In genomic region chr11:57646940-57647339, GRCm38 (mm10) we compare ENCODE assay signal across 9 mouse cellular contexts. TPM values are rescaled to one million over a fixed set of nuclear protein-coding genes. Genes with fewer than 3 reads are reported as not detected.
DNase-seq lines count a peak whose midpoint lies in the region; ATAC-seq lines count a peak whose summit lies in the region.
"Had no signal": no experiment of that assay in that cellular context is flagged by ENCODE, and none has a peak within 500 bp of the region (broad histone marks: within the 10 kb centered on the region; RNA-seq: fewer than 3 reads in every experiment).

No protein-coding gene starts in this region.

- WGBS in heart, embryonic 16.5 days = 83% methylated on average over 8 of the region's 8 CpGs
- 80% methylated on average over 8 of the region's 8 CpGs for WGBS in hindbrain, embryonic 13.5 days
- 81% methylated on average over 8 of the region's 8 CpGs for WGBS in midbrain, embryonic 13.5 days

- no peak overlapping the region for H3K4me3 ChIP-seq in heart, embryonic 16.5 days (ENCODE audit: low read length)
- peak overlapping the region; percentile 76 for H3K4me3 ChIP-seq in brown adipose tissue, adult 24 weeks (ENCODE audit: insufficient read depth, low read depth, low read length)
- peak overlapping the region; percentile 65; the same call in 1 of the 2 replicates for H3K4me3 ChIP-seq in hindbrain, embryonic 13.5 days
- peak overlapping the region; percentile 60 for H3K4me3 ChIP-seq in midbrain, embryonic 13.5 days (replicated peaks)

- no peak for DNase-seq in heart, adult 18-20 months
- DNase-seq in layer of hippocampus, adult 9-10 months (ENCODE audit: low spot score) = no peak
- DNase-seq in left cerebral cortex, adult 9 months (ENCODE audit: low spot score in 2 of 2) = no peak
- no peak for DNase-seq in cerebellum, adult 9-10 months
- DNase-seq: kidney, adult 11 months had no signal

- H3K9ac ChIP-seq in heart, embryonic 16.5 days (ENCODE audit: low read length) = no peak overlapping the region
- 0 out of 2 replicates have a peak overlapping the region, but pooled peaks have one; percentile 24 for H3K9ac ChIP-seq in hindbrain, embryonic 13.5 days
- no peak overlapping the region for H3K9ac ChIP-seq in midbrain, embryonic 13.5 days (replicated peaks)

- peaks cover 23% of the 10 kb centered on the region for H3K4me1 ChIP-seq in heart, embryonic 16.5 days (ENCODE audit: control insufficient read depth, insufficient read depth, low read length)
- peaks cover 6% of the 10 kb centered on the region; the same call in 1 of the 2 replicates for H3K4me1 ChIP-seq in brown adipose tissue, adult 24 weeks (ENCODE audit: control insufficient read depth, insufficient read depth, insufficient read length, low read length)
- peaks cover 66% of the 10 kb centered on the region for H3K4me1 ChIP-seq in hindbrain, embryonic 13.5 days (replicated peaks)
- H3K4me1 ChIP-seq in midbrain, embryonic 13.5 days (replicated peaks) = peaks cover 62% of the 10 kb centered on the region

- H3K4me2 ChIP-seq in heart, embryonic 16.5 days (ENCODE audit: low read depth, low read length) = peak overlapping the region; percentile 98
- peak overlapping the region; percentile 99 for H3K4me2 ChIP-seq in hindbrain, embryonic 13.5 days
- peak overlapping the region; percentile 87 for H3K4me2 ChIP-seq in midbrain, embryonic 13.5 days (replicated peaks)

- no peaks in the 10 kb centered on the region for H3K27me3 ChIP-seq in heart, embryonic 16.5 days (ENCODE audit: control insufficient read depth, insufficient read depth, low read length)
- H3K27me3 ChIP-seq in hindbrain, embryonic 13.5 days = 0 out of 2 replicates have a peak, but pooled peaks cover 16% of the 10 kb centered on the region
- peaks cover 14% of the 10 kb centered on the region for H3K27me3 ChIP-seq in midbrain, embryonic 13.5 days

- no peak overlapping the region for H3K27ac ChIP-seq in heart, embryonic 16.5 days (ENCODE audit: low read length)
- H3K27ac ChIP-seq in brown adipose tissue, adult 24 weeks (replicated peaks; ENCODE audit: low read depth, low read length) = no peak overlapping the region
- no peak overlapping the region for H3K27ac ChIP-seq in hindbrain, embryonic 13.5 days
- no peak overlapping the region for H3K27ac ChIP-seq in midbrain, embryonic 13.5 days

- no peak for ATAC-seq in heart, embryonic 16.5 days (replicated peaks; ENCODE audit: extremely low read depth, insufficient read depth, low FRiP score)
- ATAC-seq in hindbrain, embryonic 13.5 days (ENCODE audit: low FRiP score) = no peak
- no peak for ATAC-seq in midbrain, embryonic 13.5 days

- H3K36me3 ChIP-seq in heart, embryonic 16.5 days (ENCODE audit: control insufficient read depth, insufficient read depth) = no peaks in the 10 kb centered on the region
- no peaks in the 10 kb centered on the region for H3K36me3 ChIP-seq in hindbrain, embryonic 13.5 days
- H3K36me3 ChIP-seq in midbrain, embryonic 13.5 days = 0 out of 2 replicates have a peak, but pooled peaks cover 3% of the 10 kb centered on the region

- H3K9me3 ChIP-seq in heart, embryonic 16.5 days (replicated peaks; ENCODE audit: control insufficient read depth, low read length) = no peaks in the 10 kb centered on the region
- no peaks in the 10 kb centered on the region for H3K9me3 ChIP-seq in hindbrain, embryonic 13.5 days
- no peaks in the 10 kb centered on the region for H3K9me3 ChIP-seq in midbrain, embryonic 13.5 days

RNA-seq across cellular contexts. Expression of gene Galnt10, which starts 1.7 kb away (rescaled TPM):
- 9.3 and 9.7 TPM in 2 replicates for polyA plus RNA-seq in heart, embryonic 16.5 days (2015; fragmentation: Nextera tagmentation; extraction: Ambion mirVana)
- 1 to 10 TPM; 7.2 to 8.0 TPM for total RNA-seq in heart, adult 18-20 months (2021)
- 2.5 and 3.3 TPM in 2 replicates for polyA plus RNA-seq in brown adipose tissue, adult 24 weeks (2012; ENCODE audit: insufficient read depth, insufficient read length, missing spikeins)
- polyA plus RNA-seq in hindbrain, embryonic 13.5 days (2015; fragmentation: Nextera tagmentation; extraction: Ambion mirVana) = 12.1 and 12.2 TPM in 2 replicates
- polyA plus RNA-seq in midbrain, embryonic 13.5 days (2015; fragmentation: Nextera tagmentation; extraction: Ambion mirVana) = 13.0 and 15.6 TPM in 2 replicates
